Mouse (Mus musculus): ENCODE measurements at regions not wholly inside any gene's neighbourhood (a gene's known extent, or its start where the extent isn't known, plus 50 kb on each side); places are given as distances from the start of the nearest gene placed in this dataset.

- H3K36me3 ChIP-seq (replicated peaks; ENCODE audit: control insufficient read depth, insufficient read depth, low read depth): no peaks in the 10 kb centered on the region
- ATAC-seq (ENCODE audit: insufficient read depth) (no peak), DNase-seq (ENCODE audit: low read depth in 3 of 3, low spot score in 3 of 3) (no peak)
- no peak overlapping the region for H3K27ac ChIP-seq
- no peak overlapping the region for H3K4me3 ChIP-seq (ENCODE audit: insufficient read depth in 1 of 2, low read depth in 2 of 2, low read length in 2 of 2)
- no peaks in the 10 kb centered on the region for H3K9me3 ChIP-seq (ENCODE audit: control insufficient read depth, low read length)
- WGBS (ENCODE audit: insufficient replicate concordance): 45% methylated on average over 4 of the region's 4 CpGs
- H3K4me2 ChIP-seq (ENCODE audit: low read depth): no peak overlapping the region
- H3K9ac ChIP-seq (replicated peaks): no peak overlapping the region
- H3K27me3 ChIP-seq (ENCODE audit: control insufficient read depth, insufficient read depth, low read length): no peaks in the 10 kb centered on the region
- H3K4me1 ChIP-seq (replicated peaks; ENCODE audit: control insufficient read depth in 2 of 2, insufficient read depth in 2 of 2, low read length in 1 of 2): no peaks in the 10 kb centered on the region
- TF ChIP-seq EP300 (IDR thresholded peaks at IDR 0.05; ENCODE audit: low read depth): no peak
These were observed 94.8 kb upstream of the Frmd4a start for GRCm38 (mm10) chr2:3922739-3923138.

GRCm38 (mm10) chr2:3924696-3925095 is 92.8 kb upstream of the Frmd4a start:
- Histone ChIP-seq H3K4me2 (ENCODE audit: low read depth) (no peak overlapping the region), H3K27me3 (ENCODE audit: control insufficient read depth, insufficient read depth, low read length) (no peaks in the 10 kb centered on the region), H3K9ac (replicated peaks) (no peak overlapping the region), H3K9me3 (ENCODE audit: control insufficient read depth, low read length) (no peaks in the 10 kb centered on the region), H3K4me1 (replicated peaks; ENCODE audit: control insufficient read depth in 2 of 2, insufficient read depth in 2 of 2, low read length in 1 of 2) (no peaks in the 10 kb centered on the region), H3K4me3 (ENCODE audit: insufficient read depth in 1 of 2, low read depth in 2 of 2, low read length in 2 of 2) (no peak overlapping the region), H3K27ac (no peak overlapping the region), H3K36me3 (replicated peaks; ENCODE audit: control insufficient read depth, insufficient read depth, low read depth) (no peaks in the 10 kb centered on the region)
- no peak for DNase-seq (ENCODE audit: low read depth in 3 of 3, low spot score in 3 of 3)
- TF ChIP-seq CTCF (IDR thresholded peaks at IDR 0.05; ENCODE audit: low read depth): no peak
- no peak for TF ChIP-seq EP300 (IDR thresholded peaks at IDR 0.05; ENCODE audit: low read depth)
- ATAC-seq (ENCODE audit: insufficient read depth): no peak
- WGBS (ENCODE audit: insufficient replicate concordance): 50% methylated on average over 6 of the region's 6 CpGs

DNA sequence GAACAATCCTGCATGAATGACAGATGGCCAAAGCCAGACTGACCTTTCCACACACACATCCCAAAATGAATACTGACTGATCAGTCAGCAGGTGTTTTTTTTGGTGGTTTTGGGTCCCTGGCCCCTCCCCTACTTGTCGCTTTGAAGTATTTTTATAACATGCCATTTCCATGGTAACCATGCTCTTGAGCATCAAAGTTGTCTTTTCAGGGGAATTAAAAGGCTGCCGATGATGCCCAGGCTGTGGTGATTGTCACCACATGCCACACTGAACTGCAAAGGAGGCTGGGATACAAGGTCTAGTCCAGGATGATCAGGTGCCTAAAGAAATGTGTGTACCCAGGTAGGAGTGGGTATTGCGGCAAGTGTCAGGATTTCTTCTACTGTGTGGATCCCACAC is 92.3 kb upstream of the Frmd4a start:
- Histone ChIP-seq H3K4me3 (ENCODE audit: insufficient read depth in 1 of 2, low read depth in 2 of 2, low read length in 2 of 2) (no peak overlapping the region), H3K4me2 (ENCODE audit: low read depth) (no peak overlapping the region), H3K27me3 (ENCODE audit: control insufficient read depth, insufficient read depth, low read length) (no peaks in the 10 kb centered on the region), H3K4me1 (replicated peaks; ENCODE audit: control insufficient read depth in 2 of 2, insufficient read depth in 2 of 2, low read length in 1 of 2) (no peaks in the 10 kb centered on the region), H3K9ac (replicated peaks) (no peak overlapping the region), H3K36me3 (replicated peaks; ENCODE audit: control insufficient read depth, insufficient read depth, low read depth) (no peaks in the 10 kb centered on the region), H3K27ac (no peak overlapping the region), H3K9me3 (ENCODE audit: control insufficient read depth, low read length) (no peaks in the 10 kb centered on the region)
- TF ChIP-seq CTCF (IDR thresholded peaks at IDR 0.05; ENCODE audit: low read depth) (no peak), EP300 (IDR thresholded peaks at IDR 0.05; ENCODE audit: low read depth) (no peak)
- 67% methylated on average over 3 of the region's 3 CpGs for WGBS (ENCODE audit: insufficient replicate concordance)
- ATAC-seq (ENCODE audit: insufficient read depth) (no peak), DNase-seq (ENCODE audit: low read depth in 3 of 3, low spot score in 3 of 3) (no peak)

DNA sequence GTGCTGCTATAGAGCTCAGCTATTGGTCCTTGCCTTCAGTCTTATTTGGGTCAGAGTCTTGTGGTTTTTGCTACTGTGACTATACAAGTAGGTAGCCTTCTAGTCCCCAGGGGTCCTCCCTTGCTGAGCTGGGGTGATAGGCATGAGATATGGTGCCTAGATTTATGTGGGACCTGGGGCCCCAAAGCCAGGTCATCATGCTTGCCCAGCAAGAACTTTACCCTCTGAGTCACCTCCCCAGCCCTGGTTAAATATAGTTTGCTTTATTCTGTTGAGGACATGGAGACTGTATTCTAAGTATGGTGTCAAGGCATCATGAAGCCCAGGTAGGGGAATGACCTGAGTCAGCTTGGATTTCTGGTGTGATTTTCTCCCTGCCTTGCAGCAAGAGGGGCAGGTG is 91.4 kb upstream of the Frmd4a start:
- ATAC-seq (ENCODE audit: insufficient read depth): no peak

GRCm38 (mm10) chr2:3927141-3927810 is 90.2 kb upstream of the Frmd4a start:
- no peak for DNase-seq (ENCODE audit: low read depth in 3 of 3, low spot score in 3 of 3)
- Histone ChIP-seq H3K4me2 (ENCODE audit: low read depth) (no peak overlapping the region), H3K36me3 (replicated peaks; ENCODE audit: control insufficient read depth, insufficient read depth, low read depth) (no peaks in the 10 kb centered on the region), H3K9ac (replicated peaks) (no peak overlapping the region), H3K4me1 (replicated peaks; ENCODE audit: control insufficient read depth in 2 of 2, insufficient read depth in 2 of 2, low read length in 1 of 2) (no peaks in the 10 kb centered on the region), H3K4me3 (ENCODE audit: insufficient read depth in 1 of 2, low read depth in 2 of 2, low read length in 2 of 2) (no peak overlapping the region), H3K27me3 (ENCODE audit: control insufficient read depth, insufficient read depth, low read length) (no peaks in the 10 kb centered on the region), H3K9me3 (ENCODE audit: control insufficient read depth, low read length) (no peaks in the 10 kb centered on the region), H3K27ac (no peak overlapping the region)
- WGBS (ENCODE audit: insufficient replicate concordance): 58% methylated on average over 8 of the region's 8 CpGs
- ATAC-seq (ENCODE audit: insufficient read depth): no peak
- no peak for TF ChIP-seq CTCF (IDR thresholded peaks at IDR 0.05; ENCODE audit: low read depth)
- TF ChIP-seq EP300 (IDR thresholded peaks at IDR 0.05; ENCODE audit: low read depth): no peak

More for the DNA sequence above, 91.4 kb upstream of the Frmd4a start:
- Histone ChIP-seq H3K27me3 (ENCODE audit: control insufficient read depth, insufficient read depth, low read length) (no peaks in the 10 kb centered on the region), H3K4me1 (replicated peaks; ENCODE audit: control insufficient read depth in 2 of 2, insufficient read depth in 2 of 2, low read length in 1 of 2) (no peaks in the 10 kb centered on the region), H3K9ac (replicated peaks) (no peak overlapping the region), H3K27ac (no peak overlapping the region), H3K9me3 (ENCODE audit: control insufficient read depth, low read length) (no peaks in the 10 kb centered on the region), H3K4me2 (ENCODE audit: low read depth) (no peak overlapping the region), H3K4me3 (ENCODE audit: insufficient read depth in 1 of 2, low read depth in 2 of 2, low read length in 2 of 2) (no peak overlapping the region), H3K36me3 (replicated peaks; ENCODE audit: control insufficient read depth, insufficient read depth, low read depth) (no peaks in the 10 kb centered on the region)
- TF ChIP-seq CTCF (IDR thresholded peaks at IDR 0.05; ENCODE audit: low read depth): no peak
- TF ChIP-seq EP300 (IDR thresholded peaks at IDR 0.05; ENCODE audit: low read depth): no peak
- DNase-seq (ENCODE audit: low read depth in 3 of 3, low spot score in 3 of 3): no peak
